Mouse (Mus musculus) gastrocnemius, adult 18-20 months (tissue): ENCODE measurements at regions not wholly inside any gene's neighbourhood (a gene's known extent, or its start where the extent isn't known, plus 50 kb on each side); places are given as distances from the start of the nearest gene placed in this dataset.

ENCODE experiments used
- DNase-seq: peaks from one replicate; pipeline ENCODE4 v3.0.0; 2021; ENCODE audit warnings: low spot score

DNA sequence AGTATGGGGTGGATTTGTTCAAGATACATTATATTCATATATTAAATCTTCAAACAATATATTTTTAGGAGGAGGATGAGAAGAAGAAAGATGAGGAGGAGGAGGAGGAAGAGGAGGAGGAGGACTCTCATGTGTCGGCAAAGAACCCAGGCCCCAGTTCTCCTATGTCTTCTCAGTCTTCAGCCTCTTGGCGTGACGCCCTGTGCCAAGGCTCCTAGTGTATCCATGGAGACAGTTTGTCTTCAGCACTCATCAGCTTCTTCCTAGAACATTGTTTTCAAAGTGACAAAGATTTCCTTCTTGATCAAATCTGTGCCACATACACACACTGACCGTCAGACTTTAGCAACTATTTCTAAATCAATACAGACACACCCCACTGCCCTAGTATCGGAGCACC, 156.4 kb upstream of the Tox3 start:
- no peak for DNase-seq

- DNase-seq: no peak
Observed at GRCm38 (mm10) chr8:90503306-90503705, 155.2 kb upstream of the Tox3 start.

DNA sequence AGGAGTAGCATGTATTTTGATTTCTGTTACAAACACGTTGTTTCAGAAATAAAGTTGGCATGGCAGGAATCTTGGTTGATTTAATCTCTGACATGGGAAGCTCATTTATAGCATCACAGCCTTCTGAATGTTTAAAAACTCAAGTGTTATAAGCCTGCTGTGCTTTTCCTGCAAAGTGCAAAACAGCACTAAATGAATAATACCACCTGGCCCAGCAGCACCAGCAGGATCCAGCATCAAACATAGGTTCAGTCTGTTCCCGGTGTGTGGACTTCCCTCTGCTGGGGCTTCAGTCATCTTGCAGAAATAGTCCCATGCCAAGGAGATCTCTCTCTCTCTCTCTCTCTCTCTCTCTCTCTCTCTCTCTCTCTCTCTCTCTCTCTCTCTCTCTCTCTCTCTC, 154.7 kb upstream of the Tox3 start:
- DNase-seq: no peak

DNA sequence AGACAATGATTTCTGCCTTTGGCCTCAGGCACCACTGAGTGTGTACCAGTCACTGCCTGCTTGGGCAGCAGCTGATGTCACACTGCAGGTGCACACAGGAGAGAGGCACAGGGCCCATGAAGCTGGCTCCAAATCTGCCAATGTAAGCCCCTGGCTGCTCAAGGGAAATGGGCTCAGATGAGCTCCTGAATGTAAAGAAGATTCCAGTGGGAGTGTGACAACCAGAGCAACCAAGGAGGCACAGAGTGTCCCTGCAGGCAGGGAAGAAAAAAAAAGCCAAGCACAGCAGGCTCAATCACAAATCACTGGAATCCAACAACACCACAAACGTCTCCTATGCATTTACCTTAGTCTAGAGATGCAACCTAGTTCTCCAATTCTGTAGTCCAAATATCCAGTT, 151.2 kb upstream of the Tox3 start:
- DNase-seq: no peak

DNA sequence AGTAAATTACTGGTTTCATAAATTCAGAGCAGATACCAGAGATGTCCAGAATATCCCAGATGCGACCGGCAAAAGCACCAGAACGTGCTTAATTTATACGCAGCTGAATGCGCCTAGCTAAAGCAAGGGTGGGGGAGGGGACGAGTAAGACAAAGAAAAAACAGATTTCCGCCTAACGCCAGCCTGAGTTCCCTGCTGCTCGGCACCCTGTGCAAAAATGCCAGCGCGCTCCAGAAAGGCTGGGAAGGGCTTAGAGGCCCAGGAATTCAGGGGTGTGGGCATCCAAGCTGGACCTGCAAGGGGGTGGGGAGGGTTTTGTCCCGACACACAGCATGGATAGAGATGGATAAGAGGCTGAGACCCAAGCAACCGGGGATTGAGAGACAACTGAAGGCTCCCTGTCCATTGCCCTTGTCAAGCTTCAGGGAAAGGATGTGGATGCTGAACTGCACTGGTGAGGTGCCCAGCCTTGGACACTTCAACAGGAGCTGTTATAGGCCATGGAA, 148.6 kb upstream of the Tox3 start:
- DNase-seq: no peak

DNA sequence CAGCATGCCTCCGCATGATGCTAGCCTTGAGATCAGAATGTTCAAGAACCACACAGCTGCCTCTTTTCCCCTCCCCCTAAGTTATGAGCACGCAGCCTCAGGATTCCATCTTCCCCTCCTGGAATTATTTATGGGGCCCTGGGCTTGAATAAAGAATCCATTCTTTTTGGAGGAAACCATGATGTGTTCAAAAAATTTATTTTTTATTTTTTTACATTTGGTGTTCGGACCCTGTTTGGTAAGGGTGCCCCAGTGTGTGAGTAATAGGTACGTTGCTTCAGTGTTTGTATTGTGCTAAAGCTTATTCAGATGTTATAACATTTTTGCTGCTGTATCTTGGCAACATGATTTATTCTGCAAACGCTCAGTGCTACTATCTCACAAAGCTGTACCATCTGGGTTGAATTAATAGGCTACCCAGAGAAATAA, 147.8 kb upstream of the Tox3 start:
- no peak for DNase-seq

- DNase-seq: no peak
Observed at GRCm38 (mm10) chr8:90492521-90493225, 144.5 kb upstream of the Tox3 start.

DNA sequence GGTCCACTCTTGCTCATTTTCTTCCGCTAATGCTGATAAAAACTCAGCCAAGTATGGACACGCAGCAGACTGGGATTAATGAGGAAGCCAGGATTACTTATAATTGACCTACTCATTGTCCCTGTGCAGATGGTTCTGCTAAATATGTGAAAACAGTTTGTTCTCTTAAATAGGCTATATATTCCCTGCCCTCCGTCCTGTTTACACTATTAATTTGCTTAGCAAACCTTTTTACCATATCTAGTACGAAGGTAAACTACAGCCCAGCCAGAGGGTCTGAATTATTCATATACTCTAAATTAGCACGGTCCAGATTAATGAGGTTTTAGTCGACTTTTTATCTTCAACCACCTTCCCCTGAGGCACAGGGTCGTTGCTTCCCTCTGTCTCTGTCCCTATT, 143.5 kb upstream of the Tox3 start:
- no peak for DNase-seq

DNA sequence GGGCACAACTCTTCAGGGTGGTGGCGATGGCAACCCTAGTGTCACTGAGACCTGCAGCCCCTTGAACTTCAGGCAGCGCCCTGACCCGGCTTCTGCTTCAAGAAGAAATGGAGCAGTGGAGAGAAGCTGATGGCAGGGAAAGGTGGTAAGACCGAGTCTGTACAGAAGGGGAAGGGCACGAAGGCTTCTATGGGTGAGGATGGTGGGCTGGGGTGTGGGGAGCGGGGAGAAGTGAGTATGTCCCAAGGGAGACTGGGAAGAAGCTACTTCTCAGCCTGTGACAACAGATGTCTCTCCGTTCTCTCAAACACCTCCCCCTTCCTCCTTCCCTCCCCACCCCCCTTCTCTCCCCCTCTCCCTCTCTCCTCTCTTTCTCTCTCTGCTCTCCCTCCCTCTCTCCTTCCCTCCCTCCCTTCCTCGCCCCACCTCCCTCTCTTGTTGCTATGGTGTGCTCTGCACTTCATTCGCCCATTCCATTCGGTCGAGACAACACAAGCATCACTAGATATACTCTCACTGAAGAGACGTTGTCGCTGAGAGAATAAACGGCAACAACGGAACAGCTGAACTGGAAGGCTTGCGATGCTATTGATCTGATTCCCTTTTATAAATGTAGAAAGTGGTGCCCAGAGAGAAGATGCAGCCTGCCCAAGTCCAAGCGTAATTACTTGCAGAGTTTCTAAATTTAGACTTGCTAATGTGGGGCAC, 142.7 kb upstream of the Tox3 start:
- DNase-seq: no peak

GRCm38 (mm10) chr8:90486556-90486955, 138.4 kb upstream of the Tox3 start:
- DNase-seq: no peak

DNA sequence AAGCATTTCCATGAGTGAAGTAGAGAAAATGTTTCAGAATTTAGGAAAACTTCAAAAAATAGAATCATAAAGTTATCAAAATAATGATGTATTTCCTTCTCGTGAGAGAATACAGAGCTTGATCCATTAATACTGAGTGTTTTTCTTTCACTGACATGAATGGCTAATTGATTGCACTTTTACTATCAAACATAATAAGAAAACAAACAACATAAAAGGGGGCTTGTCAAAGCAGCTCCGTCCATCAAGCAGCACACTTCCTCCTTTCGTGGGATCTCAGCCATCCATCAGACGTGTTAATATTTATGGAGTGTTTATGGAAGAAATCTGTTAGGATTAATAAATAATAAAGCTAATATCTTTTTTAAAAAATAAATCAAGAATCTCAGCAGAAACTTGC, 130.0 kb upstream of the Tox3 start:
- DNase-seq: no peak

DNA sequence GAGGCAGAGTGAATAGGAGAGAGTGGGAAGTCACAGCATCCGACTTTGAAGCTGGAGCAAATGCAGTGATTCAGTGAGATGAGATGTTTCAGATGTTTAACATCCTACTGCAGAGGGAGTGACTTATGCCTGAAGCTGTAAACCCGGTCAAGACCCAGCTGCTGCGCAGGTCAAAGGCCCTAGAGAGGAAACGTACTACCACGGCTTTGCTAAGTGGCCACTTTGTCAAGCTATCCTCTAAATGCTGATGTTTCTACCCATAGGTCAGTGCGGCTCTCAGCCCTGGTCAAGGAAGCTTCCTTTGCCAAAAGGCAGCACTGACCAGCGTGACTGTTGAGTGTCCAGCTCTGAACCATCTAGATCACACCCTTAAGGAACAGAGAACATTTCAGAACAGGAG, 125.9 kb upstream of the Tox3 start:
- no peak for DNase-seq

- DNase-seq: no peak
Observed at GRCm38 (mm10) chr8:90470826-90471225, 122.7 kb upstream of the Tox3 start.

DNA sequence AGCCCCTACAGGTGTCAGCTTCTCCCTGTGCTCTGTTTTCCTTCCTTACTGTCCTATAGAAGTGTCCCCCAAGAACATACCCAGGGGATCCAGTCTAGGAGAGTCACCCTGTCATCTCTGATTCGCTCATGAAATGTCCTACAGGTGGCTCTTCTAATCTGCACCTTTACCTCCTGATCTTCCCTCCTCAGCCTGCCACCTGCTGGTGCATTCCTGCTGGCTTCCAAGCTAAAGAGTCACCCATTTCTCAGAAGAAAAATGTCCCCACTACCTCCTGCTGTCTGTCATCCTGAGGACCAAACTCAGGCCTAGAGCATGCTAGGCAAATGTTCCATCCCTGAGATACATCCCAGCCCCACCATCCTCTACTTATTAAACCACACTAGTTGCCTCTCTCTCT, 115.6 kb upstream of the Tox3 start:
- no peak for DNase-seq

DNA sequence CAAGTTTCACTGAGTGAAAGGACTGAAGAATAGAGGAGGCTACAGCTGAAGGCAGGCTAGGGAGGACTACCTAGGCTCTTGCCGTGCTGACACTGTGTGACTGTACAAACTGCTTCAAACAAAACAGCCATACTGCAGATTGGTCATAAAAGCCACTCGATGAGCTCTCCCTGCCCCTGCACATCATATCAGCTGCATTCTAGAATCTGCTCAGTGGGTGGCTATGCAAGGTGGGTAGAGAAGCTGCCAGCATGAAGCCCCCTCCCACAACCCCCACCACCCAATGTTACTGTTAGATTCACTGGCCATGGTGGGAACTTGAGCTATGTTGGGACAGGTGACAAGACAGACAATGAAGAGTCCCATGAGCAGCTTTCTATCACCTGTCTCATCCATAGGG, 107.2 kb upstream of the Tox3 start:
- no peak for DNase-seq

DNA sequence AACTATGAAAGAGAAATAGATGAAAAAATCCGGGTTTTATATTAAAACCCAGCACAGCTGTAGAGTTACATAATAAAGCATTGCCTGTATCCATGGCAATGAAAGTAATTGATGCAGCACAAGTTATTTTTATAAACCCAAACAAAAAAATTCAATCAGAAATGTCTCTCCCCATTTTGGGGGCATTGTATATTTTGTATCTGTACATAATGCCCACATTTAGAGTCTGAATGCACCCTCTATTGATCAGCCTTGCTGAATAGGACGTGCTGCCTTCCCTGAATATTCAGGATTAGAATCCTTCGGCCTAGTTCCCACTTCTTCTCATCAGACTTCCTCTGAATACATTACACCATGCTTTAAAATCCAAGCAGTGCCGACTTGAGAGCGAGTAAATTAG, 106.0 kb upstream of the Tox3 start:
- DNase-seq: no peak

- DNase-seq: no peak
Observed at GRCm38 (mm10) chr8:90441058-90441851, 93.1 kb upstream of the Tox3 start.

DNA sequence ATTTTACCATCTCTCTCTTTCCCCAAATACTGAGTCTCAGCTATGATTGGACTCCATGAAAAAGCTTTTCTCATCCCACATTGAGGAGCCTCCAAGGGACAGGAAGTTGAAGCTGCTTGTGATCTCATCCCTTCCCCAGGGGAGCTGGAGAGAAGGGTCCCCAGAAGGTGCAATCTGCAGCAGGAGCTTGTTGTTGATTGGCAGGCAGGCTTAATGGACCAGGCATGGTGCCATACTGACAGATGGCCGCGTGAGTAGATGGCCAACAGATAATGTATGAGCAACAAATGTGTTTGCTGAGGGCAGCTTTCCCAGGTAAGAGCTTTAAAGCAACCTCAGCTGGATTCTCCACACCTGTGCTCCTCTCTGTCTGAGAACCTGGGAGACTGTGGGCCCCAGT, 65.9 kb upstream of the Tox3 start:
- no peak for DNase-seq
